Mouse (Mus musculus): ENCODE measurements at regions not wholly inside any gene's neighbourhood (a gene's known extent, or its start where the extent isn't known, plus 50 kb on each side); places are given as distances from the start of the nearest gene placed in this dataset.

- Histone ChIP-seq H3K27ac (no peak overlapping the region), H3K4me1 (no peaks in the 10 kb centered on the region), H3K27me3 (no peaks in the 10 kb centered on the region), H3K4me3 (no peak overlapping the region), H3K9me3 (no peaks in the 10 kb centered on the region), H3K9ac (no peak overlapping the region), H3K36me3 (no peaks in the 10 kb centered on the region), H3K4me2 (no peak overlapping the region)
- 49% methylated on average over 3 of the region's 3 CpGs for WGBS
- no peak for ATAC-seq (ENCODE audit: borderline replicate concordance, extremely low read depth, low FRiP score, low TSS enrichment)
Observed at GRCm38 (mm10) chr1:185519811-185520210, 65.2 kb downstream of the Slc30a10 start.

GRCm38 (mm10) chr1:185524020-185524419 lies 69.4 kb downstream of the Slc30a10 start:
- no peak overlapping the region for H3K27ac ChIP-seq
- H3K4me1 ChIP-seq = no peaks in the 10 kb centered on the region
- no peak overlapping the region for H3K4me3 ChIP-seq
- no peak for ATAC-seq (ENCODE audit: borderline replicate concordance, extremely low read depth, low FRiP score, low TSS enrichment)
- no peaks in the 10 kb centered on the region for H3K9me3 ChIP-seq
- no peak overlapping the region for H3K9ac ChIP-seq
- no peaks in the 10 kb centered on the region for H3K27me3 ChIP-seq
- H3K36me3 ChIP-seq = no peaks in the 10 kb centered on the region
- H3K4me2 ChIP-seq = no peak overlapping the region
- 58% methylated on average over 10 of the region's 10 CpGs for WGBS

GRCm38 (mm10) chr1:185533471-185533870 lies 78.8 kb downstream of the Slc30a10 start:
- H3K27ac ChIP-seq = no peak overlapping the region
- 90% methylated on average over 5 of the region's 5 CpGs for WGBS
- no peaks in the 10 kb centered on the region for H3K4me1 ChIP-seq
- no peak overlapping the region for H3K9ac ChIP-seq
- H3K9me3 ChIP-seq = no peaks in the 10 kb centered on the region
- no peak for ATAC-seq (ENCODE audit: borderline replicate concordance, extremely low read depth, low FRiP score, low TSS enrichment)
- no peaks in the 10 kb centered on the region for H3K27me3 ChIP-seq
- no peaks in the 10 kb centered on the region for H3K36me3 ChIP-seq
- no peak overlapping the region for H3K4me3 ChIP-seq
- no peak overlapping the region for H3K4me2 ChIP-seq

GRCm38 (mm10) chr1:185534129-185534528 lies 79.5 kb downstream of the Slc30a10 start:
- Histone ChIP-seq H3K9me3 (no peaks in the 10 kb centered on the region), H3K27me3 (no peaks in the 10 kb centered on the region), H3K27ac (no peak overlapping the region), H3K4me1 (no peaks in the 10 kb centered on the region), H3K9ac (no peak overlapping the region), H3K4me2 (no peak overlapping the region), H3K36me3 (no peaks in the 10 kb centered on the region), H3K4me3 (no peak overlapping the region)
- 76% methylated on average over 1 of the region's 1 CpGs for WGBS
- ATAC-seq (ENCODE audit: borderline replicate concordance, extremely low read depth, low FRiP score, low TSS enrichment) = no peak

- Histone ChIP-seq H3K4me1 (no peaks in the 10 kb centered on the region), H3K4me3 (no peak overlapping the region), H3K36me3 (no peaks in the 10 kb centered on the region), H3K27me3 (no peaks in the 10 kb centered on the region), H3K9ac (no peak overlapping the region), H3K9me3 (no peaks in the 10 kb centered on the region), H3K27ac (no peak overlapping the region), H3K4me2 (no peak overlapping the region)
- no peak for ATAC-seq (ENCODE audit: borderline replicate concordance, extremely low read depth, low FRiP score, low TSS enrichment)
- WGBS = 67% methylated on average over 6 of the region's 6 CpGs
Observed at GRCm38 (mm10) chr1:185535321-185535720, 80.7 kb downstream of the Slc30a10 start.

GRCm38 (mm10) chr1:185537236-185537635 lies 82.6 kb downstream of the Slc30a10 start:
- H3K27ac ChIP-seq = no peak overlapping the region
- no peak overlapping the region for H3K4me3 ChIP-seq
- ATAC-seq (ENCODE audit: borderline replicate concordance, extremely low read depth, low FRiP score, low TSS enrichment) = no peak
- H3K9me3 ChIP-seq = no peaks in the 10 kb centered on the region
- H3K4me2 ChIP-seq = no peak overlapping the region
- no peaks in the 10 kb centered on the region for H3K4me1 ChIP-seq
- 88% methylated on average over 4 of the region's 4 CpGs for WGBS
- H3K9ac ChIP-seq = no peak overlapping the region
- no peaks in the 10 kb centered on the region for H3K36me3 ChIP-seq
- H3K27me3 ChIP-seq = no peaks in the 10 kb centered on the region

GRCm38 (mm10) chr1:185539458-185539857 lies 84.8 kb downstream of the Slc30a10 start:
- Histone ChIP-seq H3K27ac (no peak overlapping the region), H3K27me3 (no peaks in the 10 kb centered on the region), H3K9ac (no peak overlapping the region), H3K4me1 (no peaks in the 10 kb centered on the region), H3K4me2 (no peak overlapping the region), H3K9me3 (no peaks in the 10 kb centered on the region), H3K4me3 (no peak overlapping the region), H3K36me3 (no peaks in the 10 kb centered on the region)
- 54% methylated on average over 1 of the region's 1 CpGs for WGBS
- ATAC-seq (ENCODE audit: borderline replicate concordance, extremely low read depth, low FRiP score, low TSS enrichment) = no peak

GRCm38 (mm10) chr1:185546346-185546745 lies 91.7 kb downstream of the Slc30a10 start:
- no peak overlapping the region for H3K4me2 ChIP-seq
- H3K9ac ChIP-seq = no peak overlapping the region
- H3K4me1 ChIP-seq = peaks cover 8% of the 10 kb centered on the region
- no peaks in the 10 kb centered on the region for H3K27me3 ChIP-seq
- ATAC-seq (ENCODE audit: borderline replicate concordance, extremely low read depth, low FRiP score, low TSS enrichment) = no peak; the same call in 1 of the 2 replicates
- H3K9me3 ChIP-seq = no peaks in the 10 kb centered on the region
- H3K4me3 ChIP-seq = no peak overlapping the region
- no peak overlapping the region for H3K27ac ChIP-seq
- no peaks in the 10 kb centered on the region for H3K36me3 ChIP-seq

- H3K9ac ChIP-seq = no peak overlapping the region
- ATAC-seq (ENCODE audit: borderline replicate concordance, extremely low read depth, low FRiP score, low TSS enrichment) = no peak
- no peaks in the 10 kb centered on the region for H3K9me3 ChIP-seq
- H3K27me3 ChIP-seq = no peaks in the 10 kb centered on the region
- no peak overlapping the region for H3K4me2 ChIP-seq
- WGBS = 55% methylated on average over 9 of the region's 9 CpGs
- H3K4me3 ChIP-seq = no peak overlapping the region
- no peaks in the 10 kb centered on the region for H3K4me1 ChIP-seq
- no peaks in the 10 kb centered on the region for H3K36me3 ChIP-seq
- no peak overlapping the region for H3K27ac ChIP-seq
Observed at GRCm38 (mm10) chr1:185572761-185573530, 118.3 kb downstream of the Slc30a10 start.

- H3K4me3 ChIP-seq = no peak overlapping the region
- H3K36me3 ChIP-seq = no peaks in the 10 kb centered on the region
- no peak overlapping the region for H3K27ac ChIP-seq
- no peak overlapping the region for H3K4me2 ChIP-seq
- H3K27me3 ChIP-seq = no peaks in the 10 kb centered on the region
- no peak overlapping the region for H3K9ac ChIP-seq
- no peaks in the 10 kb centered on the region for H3K4me1 ChIP-seq
- ATAC-seq (ENCODE audit: borderline replicate concordance, extremely low read depth, low FRiP score, low TSS enrichment) = no peak; the same call in 1 of the 2 replicates
- WGBS = 51% methylated on average over 4 of the region's 4 CpGs
- no peaks in the 10 kb centered on the region for H3K9me3 ChIP-seq
Observed at GRCm38 (mm10) chr1:185574978-185575377, 120.3 kb downstream of the Slc30a10 start.

- Histone ChIP-seq H3K27me3 (no peaks in the 10 kb centered on the region), H3K9ac (no peak overlapping the region), H3K9me3 (no peaks in the 10 kb centered on the region), H3K4me3 (no peak overlapping the region), H3K36me3 (no peaks in the 10 kb centered on the region), H3K4me1 (no peaks in the 10 kb centered on the region), H3K27ac (no peak overlapping the region), H3K4me2 (no peak overlapping the region)
- 45% methylated on average over 1 of the region's 1 CpGs for WGBS
- no peak for ATAC-seq (ENCODE audit: borderline replicate concordance, extremely low read depth, low FRiP score, low TSS enrichment)
Observed at GRCm38 (mm10) chr1:185579824-185580223, 125.2 kb downstream of the Slc30a10 start.

GRCm38 (mm10) chr1:185585191-185585870 lies 130.7 kb downstream of the Slc30a10 start:
- no peak overlapping the region for H3K4me2 ChIP-seq
- 73% methylated on average over 6 of the region's 6 CpGs for WGBS
- no peaks in the 10 kb centered on the region for H3K9me3 ChIP-seq
- ATAC-seq (ENCODE audit: borderline replicate concordance, extremely low read depth, low FRiP score, low TSS enrichment) = no peak
- H3K27me3 ChIP-seq = no peaks in the 10 kb centered on the region
- H3K27ac ChIP-seq = no peak overlapping the region
- no peak overlapping the region for H3K9ac ChIP-seq
- H3K4me3 ChIP-seq = no peak overlapping the region
- no peaks in the 10 kb centered on the region for H3K36me3 ChIP-seq
- H3K4me1 ChIP-seq = peaks cover 18% of the 10 kb centered on the region

Data from lung, embryonic 15.5 days (tissue).